16 mouse cellular contexts compared by ENCODE assay signal in the genomic region with DNA sequence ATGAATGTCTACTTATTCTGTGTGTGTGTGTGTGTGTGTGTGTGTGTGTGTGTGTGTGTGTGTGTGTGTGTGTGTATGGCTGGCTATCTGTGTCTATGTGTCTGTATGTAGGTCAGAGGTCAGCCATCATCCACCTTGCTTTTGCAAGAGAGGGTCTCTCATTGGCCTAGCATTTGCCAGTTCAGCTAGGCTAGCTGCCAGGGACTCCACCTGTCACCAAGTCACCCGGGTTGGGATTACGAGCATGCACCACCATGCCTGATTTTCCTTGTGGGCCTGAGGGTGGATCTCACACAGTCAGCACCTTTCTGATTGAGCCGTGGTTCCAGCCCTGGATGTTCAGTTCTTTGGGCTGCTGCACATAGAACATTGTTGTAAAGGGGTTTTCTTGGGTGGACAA.
"Had no signal": no experiment of that assay in that cellular context is flagged by ENCODE, and none has a peak within 500 bp of the region (broad histone marks: within the 10 kb centered on the region; RNA-seq: fewer than 3 reads in every experiment).

No protein-coding gene starts in this region.

- DNase-seq: retina, postnatal 1 day; right cerebral cortex, adult 18-20 months; right cerebral cortex, postnatal 14 days; right cerebral cortex, postnatal 25 days; right cerebral cortex, postnatal 4 days; spleen, adult 18-20 months; thymus, adult 18-20 months; thymus, adult 2 months; thymus, postnatal 14 days; thymus, postnatal 25 days; thymus, postnatal 36 days; thymus, postnatal 4 days had no signal

- H3K4me1 ChIP-seq: neural tube, embryonic 13.5 days had no signal

- H3K27ac ChIP-seq: neural tube, embryonic 13.5 days; neural tube, embryonic 15.5 days; stomach, embryonic 15.5 days; stomach, postnatal 0 days had no signal

- H3K4me3 ChIP-seq: neural tube, embryonic 13.5 days; neural tube, embryonic 15.5 days; stomach, embryonic 15.5 days had no signal
